Mouse (Mus musculus): ENCODE results near the gene Ddit4. TPM values are rescaled to one million over a fixed set of nuclear protein-coding genes. Genes with fewer than 3 reads are reported as not detected.
A peak's percentile ranks its signal among the peaks of the same experiment; 100 is the strongest.

Ddit4 gene
- polyA plus RNA-seq, 1 experiment from 2014 or later: 1.9 TPM

GRCm38 (mm10) chr10:59969821-59970449 is 18.3 kb upstream of the Ddit4 start:
- H3K27ac ChIP-seq (ENCODE audit: low read depth, low read length): peak overlapping the region; percentile 83
- ATAC-seq (replicated peaks; ENCODE audit: insufficient number of reproducible peaks, low FRiP score, low TSS enrichment): peak; percentile 19
- peak overlapping the region; percentile 75 for H3K4me2 ChIP-seq
- H3K4me3 ChIP-seq (ENCODE audit: low read depth, low read length): peak overlapping the region; percentile 49
- 0 out of 2 replicates have a peak, but pooled peaks cover 2% of the 10 kb centered on the region for H3K27me3 ChIP-seq (ENCODE audit: control insufficient read depth, insufficient read depth, low read length)
- under 1% methylated on average over 25 of the region's 25 CpGs for WGBS (ENCODE audit: insufficient replicate concordance)
- no peaks in the 10 kb centered on the region for H3K36me3 ChIP-seq (ENCODE audit: control insufficient read depth, insufficient read depth, low read length)
- H3K9me3 ChIP-seq (replicated peaks; ENCODE audit: control insufficient read depth, low read length): no peaks in the 10 kb centered on the region
- peak overlapping the region; percentile 76 for H3K9ac ChIP-seq (ENCODE audit: low read depth, low read length)
- H3K4me1 ChIP-seq (ENCODE audit: control insufficient read depth, insufficient read depth, low read length): peaks cover 25% of the 10 kb centered on the region

- no peaks in the 10 kb centered on the region for H3K9me3 ChIP-seq (replicated peaks; ENCODE audit: control insufficient read depth, low read length)
- 83% methylated on average over 6 of the region's 6 CpGs for WGBS (ENCODE audit: insufficient replicate concordance)
- peaks cover 21% of the 10 kb centered on the region for H3K4me1 ChIP-seq (ENCODE audit: control insufficient read depth, insufficient read depth, low read length)
- 0 out of 2 replicates have a peak, but pooled peaks cover 2% of the 10 kb centered on the region for H3K27me3 ChIP-seq (ENCODE audit: control insufficient read depth, insufficient read depth, low read length)
- no peak overlapping the region for H3K27ac ChIP-seq (ENCODE audit: low read depth, low read length)
- H3K36me3 ChIP-seq (ENCODE audit: control insufficient read depth, insufficient read depth, low read length): no peaks in the 10 kb centered on the region
- no peak for ATAC-seq (replicated peaks; ENCODE audit: insufficient number of reproducible peaks, low FRiP score, low TSS enrichment)
- no peak overlapping the region for H3K9ac ChIP-seq (ENCODE audit: low read depth, low read length)
- H3K4me3 ChIP-seq (ENCODE audit: low read depth, low read length): no peak overlapping the region
- no peak overlapping the region for H3K4me2 ChIP-seq
Observed at GRCm38 (mm10) chr10:59967309-59967942, 15.8 kb upstream of the Ddit4 start.

- no peak for ATAC-seq (replicated peaks; ENCODE audit: insufficient number of reproducible peaks, low FRiP score, low TSS enrichment)
- peaks cover 21% of the 10 kb centered on the region for H3K4me1 ChIP-seq (ENCODE audit: control insufficient read depth, insufficient read depth, low read length)
- H3K9ac ChIP-seq (ENCODE audit: low read depth, low read length): no peak overlapping the region
- no peak overlapping the region for H3K4me3 ChIP-seq (ENCODE audit: low read depth, low read length)
- H3K27ac ChIP-seq (ENCODE audit: low read depth, low read length): no peak overlapping the region
- WGBS (ENCODE audit: insufficient replicate concordance): 86% methylated on average over 6 of the region's 6 CpGs
- H3K36me3 ChIP-seq (ENCODE audit: control insufficient read depth, insufficient read depth, low read length): no peaks in the 10 kb centered on the region
- no peaks in the 10 kb centered on the region for H3K9me3 ChIP-seq (replicated peaks; ENCODE audit: control insufficient read depth, low read length)
- 0 out of 2 replicates have a peak, but pooled peaks cover under 1% of the 10 kb centered on the region for H3K27me3 ChIP-seq (ENCODE audit: control insufficient read depth, insufficient read depth, low read length)
- H3K4me2 ChIP-seq: no peak overlapping the region
Observed at GRCm38 (mm10) chr10:59966743-59967142, 15.1 kb upstream of the Ddit4 start.

- no peaks in the 10 kb centered on the region for H3K36me3 ChIP-seq (ENCODE audit: control insufficient read depth, insufficient read depth, low read length)
- H3K27ac ChIP-seq (ENCODE audit: low read depth, low read length): peak overlapping the region; percentile 60
- H3K4me3 ChIP-seq (ENCODE audit: low read depth, low read length): no peak overlapping the region
- WGBS (ENCODE audit: insufficient replicate concordance): 77% methylated on average over 8 of the region's 8 CpGs
- no peak overlapping the region for H3K4me2 ChIP-seq
- H3K9me3 ChIP-seq (replicated peaks; ENCODE audit: control insufficient read depth, low read length): no peaks in the 10 kb centered on the region
- H3K9ac ChIP-seq (ENCODE audit: low read depth, low read length): peak overlapping the region; percentile 36; the same call in 1 of the 2 replicates
- ATAC-seq (replicated peaks; ENCODE audit: insufficient number of reproducible peaks, low FRiP score, low TSS enrichment): no peak
- H3K4me1 ChIP-seq (ENCODE audit: control insufficient read depth, insufficient read depth, low read length): peaks cover 18% of the 10 kb centered on the region
- H3K27me3 ChIP-seq (ENCODE audit: control insufficient read depth, insufficient read depth, low read length): no peaks in the 10 kb centered on the region
Observed at GRCm38 (mm10) chr10:59965788-59966187, 14.2 kb upstream of the Ddit4 start.

- Histone ChIP-seq H3K4me3 (ENCODE audit: low read depth, low read length) (no peak overlapping the region), H3K4me1 (ENCODE audit: control insufficient read depth, insufficient read depth, low read length) (peaks cover 14% of the 10 kb centered on the region), H3K27ac (ENCODE audit: low read depth, low read length) (peak overlapping the region; percentile 60), H3K9ac (ENCODE audit: low read depth, low read length) (peak overlapping the region; percentile 36; the same call in 1 of the 2 replicates), H3K4me2 (peak overlapping the region; percentile 56), H3K9me3 (replicated peaks; ENCODE audit: control insufficient read depth, low read length) (no peaks in the 10 kb centered on the region), H3K27me3 (ENCODE audit: control insufficient read depth, insufficient read depth, low read length) (no peaks in the 10 kb centered on the region), H3K36me3 (ENCODE audit: control insufficient read depth, insufficient read depth, low read length) (no peaks in the 10 kb centered on the region)
- no peak for ATAC-seq (replicated peaks; ENCODE audit: insufficient number of reproducible peaks, low FRiP score, low TSS enrichment)
- WGBS (ENCODE audit: insufficient replicate concordance): 33% methylated on average over 9 of the region's 9 CpGs
Observed at GRCm38 (mm10) chr10:59965362-59965695, 13.7 kb upstream of the Ddit4 start.

- peak overlapping the region; percentile 60 for H3K27ac ChIP-seq (ENCODE audit: low read depth, low read length)
- no peaks in the 10 kb centered on the region for H3K9me3 ChIP-seq (replicated peaks; ENCODE audit: control insufficient read depth, low read length)
- H3K4me1 ChIP-seq (ENCODE audit: control insufficient read depth, insufficient read depth, low read length): peaks cover 13% of the 10 kb centered on the region
- peak overlapping the region; percentile 56 for H3K4me2 ChIP-seq
- ATAC-seq (replicated peaks; ENCODE audit: insufficient number of reproducible peaks, low FRiP score, low TSS enrichment): peak; percentile 66; the same call in 1 of the 2 replicates
- no peak overlapping the region for H3K4me3 ChIP-seq (ENCODE audit: low read depth, low read length)
- WGBS (ENCODE audit: insufficient replicate concordance): 5% methylated on average over 21 of the region's 23 CpGs
- peak overlapping the region; percentile 59; the same call in 1 of the 2 replicates for H3K9ac ChIP-seq (ENCODE audit: low read depth, low read length)
- no peaks in the 10 kb centered on the region for H3K36me3 ChIP-seq (ENCODE audit: control insufficient read depth, insufficient read depth, low read length)
- no peaks in the 10 kb centered on the region for H3K27me3 ChIP-seq (ENCODE audit: control insufficient read depth, insufficient read depth, low read length)
Observed at GRCm38 (mm10) chr10:59964504-59965361, 13.1 kb upstream of the Ddit4 start.

GRCm38 (mm10) chr10:59963609-59964008 is 12.0 kb upstream of the Ddit4 start:
- Histone ChIP-seq H3K9ac (ENCODE audit: low read depth, low read length) (no peak overlapping the region), H3K9me3 (replicated peaks; ENCODE audit: control insufficient read depth, low read length) (no peaks in the 10 kb centered on the region), H3K27ac (ENCODE audit: low read depth, low read length) (no peak overlapping the region), H3K36me3 (ENCODE audit: control insufficient read depth, insufficient read depth, low read length) (no peaks in the 10 kb centered on the region), H3K4me1 (ENCODE audit: control insufficient read depth, insufficient read depth, low read length) (peaks cover 16% of the 10 kb centered on the region), H3K27me3 (ENCODE audit: control insufficient read depth, insufficient read depth, low read length) (peaks cover 4% of the 10 kb centered on the region), H3K4me3 (ENCODE audit: low read depth, low read length) (no peak overlapping the region), H3K4me2 (no peak overlapping the region)
- 63% methylated on average over 2 of the region's 2 CpGs for WGBS (ENCODE audit: insufficient replicate concordance)
- ATAC-seq (replicated peaks; ENCODE audit: insufficient number of reproducible peaks, low FRiP score, low TSS enrichment): no peak

- no peaks in the 10 kb centered on the region for H3K9me3 ChIP-seq (replicated peaks; ENCODE audit: control insufficient read depth, low read length)
- H3K27ac ChIP-seq (ENCODE audit: low read depth, low read length): no peak overlapping the region
- peaks cover 25% of the 10 kb centered on the region for H3K27me3 ChIP-seq (ENCODE audit: control insufficient read depth, insufficient read depth, low read length)
- WGBS (ENCODE audit: insufficient replicate concordance): 69% methylated on average over 12 of the region's 12 CpGs
- no peak overlapping the region for H3K9ac ChIP-seq (ENCODE audit: low read depth, low read length)
- no peak for ATAC-seq (replicated peaks; ENCODE audit: insufficient number of reproducible peaks, low FRiP score, low TSS enrichment)
- H3K4me3 ChIP-seq (ENCODE audit: low read depth, low read length): no peak overlapping the region
- peaks cover 16% of the 10 kb centered on the region for H3K4me1 ChIP-seq (ENCODE audit: control insufficient read depth, insufficient read depth, low read length)
- H3K36me3 ChIP-seq (ENCODE audit: control insufficient read depth, insufficient read depth, low read length): no peaks in the 10 kb centered on the region
- no peak overlapping the region for H3K4me2 ChIP-seq
Observed at GRCm38 (mm10) chr10:59959517-59959916, 7.9 kb upstream of the Ddit4 start.
